Mouse (Mus musculus) MEL (cell line): ENCODE results near the gene Ntmt1. TPM values are rescaled to one million over a fixed set of nuclear protein-coding genes. Genes with fewer than 3 reads are reported as not detected.
A peak's percentile ranks its signal among the peaks of the same experiment; 100 is the strongest.

Experiments
- DNase-seq: peaks from one replicate; pipeline ENCODE4 v3.0.0; 2011; ENCODE audit warnings: low read depth, low spot score
- H3K27ac ChIP-seq: 2 replicates; pipeline ENCODE4 v1.5.1; 2012; ENCODE audit warnings: low read depth, mild to moderate bottlenecking, control low read depth, low read length, moderate library complexity; ENCODE audit not compliant: control insufficient read depth
- H3K27me3 ChIP-seq, 2 experiments: fragments of 150-350 bp in 1 of 2; sonication (generic) in 1 of 2; 2 replicates each; pipeline ENCODE4 v1.6.1; 2012; ENCODE audit warnings: low read length in 2 of 2, mild to moderate bottlenecking in 2 of 2, improper control_type of control experiment in 1 of 2, moderate library complexity in 1 of 2; ENCODE audit not compliant: insufficient read depth in 2 of 2, control insufficient read depth in 1 of 2
- H3K36me3 ChIP-seq, 2 experiments: 2 replicates each; pipeline ENCODE4 v1.6.1; 2012 to 2014; ENCODE audit warnings: low read length in 2 of 2, improper control_type of control experiment in 1 of 2, inconsistent platforms in 1 of 2, mild to moderate bottlenecking in 1 of 2; ENCODE audit not compliant: insufficient read depth in 2 of 2, control insufficient read depth in 1 of 2
- H3K4me1 ChIP-seq, 2 experiments: fragments of 150-350 bp in 1 of 2; sonication (generic) in 1 of 2; 2 replicates each; pipeline ENCODE4 v1.6.1; 2012; ENCODE audit warnings: low read length in 2 of 2, improper control_type of control experiment in 1 of 2, mild to moderate bottlenecking in 1 of 2; ENCODE audit not compliant: insufficient read depth in 2 of 2, control insufficient read depth in 1 of 2
- H3K4me3 ChIP-seq, 2 experiments: fragments of 150-350 bp in 1 of 2; sonication (generic) in 1 of 2; 2 replicates each; pipeline ENCODE4 v1.5.1; 2012; ENCODE audit warnings: low read depth in 2 of 2, low read length in 2 of 2, mild to moderate bottlenecking in 2 of 2, moderate library complexity in 2 of 2, control low read depth in 1 of 2, improper control_type of control experiment in 1 of 2; ENCODE audit not compliant: control insufficient read depth in 1 of 2, insufficient read depth in 1 of 2
- H3K79me2 ChIP-seq: 2 replicates; pipeline ENCODE4 v1.6.1; 2012; ENCODE audit warnings: mild to moderate bottlenecking, low read length, moderate library complexity; ENCODE audit not compliant: control insufficient read depth, poor library complexity, insufficient read depth
- H3K9ac ChIP-seq: 2 replicates; pipeline ENCODE4 v1.6.1; 2012; ENCODE audit warnings: low read depth, mild to moderate bottlenecking, control low read depth, low read length, moderate library complexity; ENCODE audit not compliant: control insufficient read depth, poor library complexity, severe bottlenecking
- H3K9me3 ChIP-seq: fragments of 150-350 bp; sonication (generic); replicated peaks from 2 replicates; pipeline ENCODE4 v1.6.1; 2012; ENCODE audit warnings: mild to moderate bottlenecking, low read length, improper control_type of control experiment, moderate library complexity; ENCODE audit not compliant: insufficient read depth
- CHD1 ChIP-seq: IDR thresholded peaks from 2 replicates; pipeline ENCODE4 v1.6.1; 2012; ENCODE audit warnings: low read depth, mild to moderate bottlenecking, inconsistent platforms, low read length, improper control_type of control experiment
- CHD2 ChIP-seq: IDR thresholded peaks from 2 replicates; pipeline ENCODE4 v1.6.1; 2011; ENCODE audit warnings: low read length, improper control_type of control experiment
- CTCF ChIP-seq, 3 experiments: IDR thresholded peaks in 2 of 3; conservative IDR thresholded peaks in 1 of 3; 2 replicates each; pipeline ENCODE4 v1.5.1; 2011 to 2012; ENCODE audit warnings: low read length in 3 of 3, low read depth in 2 of 3, mild to moderate bottlenecking in 2 of 3, improper control_type of control experiment in 1 of 3, inconsistent platforms in 1 of 3, mixed read lengths in 1 of 3, moderate library complexity in 1 of 3; ENCODE audit not compliant: control insufficient read depth in 1 of 3, insufficient read depth in 1 of 3, poor library complexity in 1 of 3, severe bottlenecking in 1 of 3
- E2F4 ChIP-seq: IDR thresholded peaks from 2 replicates; pipeline ENCODE4 v1.6.1; 2011; ENCODE audit warnings: low read depth, low read length, improper control_type of control experiment, borderline replicate concordance
- GATA1 ChIP-seq: IDR thresholded peaks from 2 replicates; pipeline ENCODE4 v1.6.1; 2011; ENCODE audit warnings: low read depth, low read length, improper control_type of control experiment
- HCFC1 ChIP-seq: IDR thresholded peaks from 2 replicates; pipeline ENCODE4 v1.6.1; 2012; ENCODE audit warnings: low read depth, mild to moderate bottlenecking, inconsistent platforms, low read length, improper control_type of control experiment, moderate library complexity
- JUND ChIP-seq: IDR thresholded peaks from 2 replicates; pipeline ENCODE4 v1.6.1; 2011; ENCODE audit warnings: low read depth, mild to moderate bottlenecking, improper control_type of control experiment, low read length
- MAFK ChIP-seq: IDR thresholded peaks from 2 replicates; pipeline ENCODE4 v1.6.1; 2011; ENCODE audit warnings: low read depth, mild to moderate bottlenecking, low read length, improper control_type of control experiment, borderline replicate concordance
- MAX ChIP-seq: IDR thresholded peaks from 2 replicates; pipeline ENCODE4 v1.6.1; 2011; ENCODE audit warnings: low read length, improper control_type of control experiment
- MAZ ChIP-seq: IDR thresholded peaks from 2 replicates; pipeline ENCODE4 v1.6.1; 2012; ENCODE audit warnings: low read depth, mild to moderate bottlenecking, inconsistent platforms, low read length, improper control_type of control experiment
- MXI1 ChIP-seq: IDR thresholded peaks from 2 replicates; pipeline ENCODE4 v1.6.1; 2011; ENCODE audit warnings: mild to moderate bottlenecking, low read depth, low read length, improper control_type of control experiment
- NELFE ChIP-seq: IDR thresholded peaks from 2 replicates; pipeline ENCODE4 v1.6.1; 2011; ENCODE audit warnings: low read depth, low read length, improper control_type of control experiment
- POLR2AphosphoS2 ChIP-seq: IDR thresholded peaks from 2 replicates; pipeline ENCODE4 v1.6.1; 2011; ENCODE audit warnings: low read length, improper control_type of control experiment
- RAD21 ChIP-seq: IDR thresholded peaks from 2 replicates; pipeline ENCODE4 v1.6.1; 2011; ENCODE audit warnings: mild to moderate bottlenecking, low read depth, low read length, improper control_type of control experiment
- SMC3 ChIP-seq: IDR thresholded peaks from 2 replicates; pipeline ENCODE4 v1.6.1; 2011; ENCODE audit warnings: low read depth, low read length, improper control_type of control experiment
- TBP ChIP-seq: IDR thresholded peaks from 2 replicates; pipeline ENCODE4 v1.8.0; 2011; ENCODE audit warnings: low read depth, low read length, improper control_type of control experiment
- TCF12 ChIP-seq: IDR thresholded peaks from 2 replicates; pipeline ENCODE4 v1.6.1; 2014; ENCODE audit warnings: low read depth, mild to moderate bottlenecking, inconsistent platforms, low read length, improper control_type of control experiment, moderate library complexity
- UBTF ChIP-seq: IDR thresholded peaks from 2 replicates; pipeline ENCODE4 v1.6.1; 2012; ENCODE audit warnings: low read depth, mild to moderate bottlenecking, inconsistent platforms, low read length, improper control_type of control experiment, moderate library complexity, borderline replicate concordance; ENCODE audit not compliant: insufficient read depth
- USF1 ChIP-seq: IDR thresholded peaks from 2 replicates; pipeline ENCODE4 v1.6.1; 2014; ENCODE audit warnings: low read depth, mild to moderate bottlenecking, inconsistent platforms, low read length, improper control_type of control experiment, moderate library complexity
- USF2 ChIP-seq, 2 experiments: IDR thresholded peaks; 2 replicates each; pipeline ENCODE4 v1.6.1; 2011 to 2012; ENCODE audit warnings: improper control_type of control experiment in 2 of 2, low read length in 2 of 2, borderline replicate concordance in 1 of 2, inconsistent platforms in 1 of 2, low read depth in 1 of 2, mild to moderate bottlenecking in 1 of 2; ENCODE audit not compliant: insufficient read depth in 1 of 2
- ZC3H11A ChIP-seq: IDR thresholded peaks from 2 replicates; pipeline ENCODE4 v1.6.1; 2012; ENCODE audit warnings: low read depth, mild to moderate bottlenecking, inconsistent platforms, low read length, improper control_type of control experiment
- ZKSCAN1 ChIP-seq: IDR thresholded peaks from 2 replicates; pipeline ENCODE4 v1.6.1; 2012; ENCODE audit warnings: low read depth, mild to moderate bottlenecking, inconsistent platforms, low read length, improper control_type of control experiment, moderate library complexity
- ZNF384 ChIP-seq: IDR thresholded peaks from 2 replicates; pipeline ENCODE4 v1.6.1; 2012; ENCODE audit warnings: low read depth, mild to moderate bottlenecking, inconsistent platforms, low read length, improper control_type of control experiment
- polyA plus RNA-seq, 2 experiments: library from polyadenylated mRNA; stranded (reverse) in 1 of 2; unstranded in 1 of 2; fragments of >175 nt in 1 of 2; fragments of >200 nt in 1 of 2; gene quantifications; 2 replicates each; pipeline versions ENCODE4 v1.2.1 to v1.2.4; 2012; ENCODE audit warnings: low replicate concordance in 2 of 2, low read depth in 1 of 2; ENCODE audit not compliant: insufficient read length in 2 of 2, insufficient read depth in 1 of 2, missing spikeins in 1 of 2
- total RNA-seq: library from RNA; depleted of rRNA; stranded (reverse); fragments of 300-350 nt; gene quantifications from 2 replicates; pipeline ENCODE4 v1.2.3, GENCODE M21; 2012

The Ntmt1 gene
- total and polyA plus RNA-seq, 3 experiments = 58.9 to 83.2 TPM; not detected in 1

DNA sequence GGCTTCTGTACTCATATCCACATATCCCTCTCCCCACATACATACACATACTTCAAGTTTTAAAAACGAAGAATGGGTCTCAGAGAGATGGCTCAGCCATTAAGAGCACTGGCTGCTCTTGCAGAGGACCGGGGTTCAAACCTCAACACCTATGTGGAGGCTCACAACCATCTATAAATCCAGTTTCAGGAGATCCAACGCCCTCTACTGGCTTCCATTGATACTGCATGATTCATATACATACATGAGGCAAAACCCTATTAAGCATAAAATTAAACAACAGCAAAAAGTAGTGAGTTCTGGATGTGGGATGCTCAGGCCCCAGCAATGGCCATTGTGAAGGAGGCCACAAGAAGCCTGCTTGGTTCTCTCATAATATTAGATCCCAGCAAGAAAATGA lies 31.7 kb upstream of the Ntmt1 start:
- H3K4me1 ChIP-seq = peaks cover 10 to 14% of the 10 kb centered on the region in 2 experiments
- H3K79me2 ChIP-seq = peaks cover 2% of the 10 kb centered on the region; the same call in 1 of the 2 replicates
- no peak overlapping the region for H3K9ac ChIP-seq
- no peak overlapping the region for H3K27ac ChIP-seq
- no peaks in the 10 kb centered on the region for H3K9me3 ChIP-seq
- no peak overlapping the region for H3K4me3 ChIP-seq
- peaks cover 0 to 7% of the 10 kb centered on the region in 2 experiments; a peak in 2 of 4 replicates for H3K36me3 ChIP-seq
- peak; percentile 68 for DNase-seq
- TF ChIP-seq MAFK (no peak), CTCF (IDR thresholded peaks at IDR 0.05 in 2 of 3, conservative IDR thresholded peaks at IDR 0.05 in 1 of 3; ENCODE audit: control insufficient read depth in 1 of 3, insufficient read depth in 1 of 3, low read depth in 2 of 3, low read length in 3 of 3, poor library complexity in 1 of 3, severe bottlenecking in 1 of 3) (peak; percentile 14 to 65 (median 64); a peak in 4 of 6 replicates), SMC3 (peak; percentile 59), JUND (no peak), ZNF384 (no peak), RAD21 (peak; percentile 66), ZC3H11A (peak; percentile 54), MXI1 (no peak), CHD2 (no peak), USF2 (IDR thresholded peaks at IDR 0.05; ENCODE audit: borderline replicate concordance in 1 of 2, insufficient read depth in 1 of 2, low read depth in 1 of 2, low read length in 2 of 2) (no peak)
- no peaks in the 10 kb centered on the region for H3K27me3 ChIP-seq

DNA sequence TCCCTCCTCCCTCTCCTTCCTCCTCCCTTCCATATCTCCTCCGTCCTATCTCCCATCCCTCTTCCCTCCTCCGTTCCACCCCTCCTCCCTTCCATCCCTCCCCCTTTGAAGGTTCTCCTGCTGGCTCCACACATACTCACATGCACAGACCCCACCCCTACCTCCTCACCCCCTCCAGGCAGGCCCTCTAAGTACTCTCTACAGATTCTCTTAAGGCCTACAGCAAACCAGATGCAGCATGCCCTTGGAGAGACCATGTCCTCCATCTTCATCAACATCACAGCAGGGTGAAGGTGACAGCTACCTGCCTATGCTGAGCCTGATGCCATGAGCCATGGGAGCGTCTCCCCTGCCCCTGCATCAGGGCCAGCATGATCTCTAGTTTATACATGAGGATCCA lies 30.4 kb upstream of the Ntmt1 start:
- Histone ChIP-seq H3K4me3 (no peak overlapping the region), H3K9me3 (no peaks in the 10 kb centered on the region), H3K36me3 (peaks cover 0 to 5% of the 10 kb centered on the region in 2 experiments; a peak in 2 of 4 replicates), H3K79me2 (no peaks in the 10 kb centered on the region), H3K27me3 (no peaks in the 10 kb centered on the region), H3K27ac (no peak overlapping the region), H3K9ac (no peak overlapping the region), H3K4me1 (peaks cover 7 to 12% of the 10 kb centered on the region in 2 experiments)
- DNase-seq = no peak
- TF ChIP-seq UBTF (no peak), POLR2AphosphoS2 (no peak), MAX (no peak), TCF12 (no peak), GATA1 (no peak), USF1 (no peak), HCFC1 (no peak), ZKSCAN1 (no peak), CHD1 (no peak), MAFK (no peak), E2F4 (no peak), ZC3H11A (no peak), MAZ (no peak), NELFE (no peak), TBP (no peak)
